Mouse (Mus musculus): ENCODE measurements around the gene Bmp10.

GRCm38 (mm10) chr6:87451771-87452170, 23.0 kb downstream of the Bmp10 start:
- TF ChIP-seq CTCF (IDR thresholded peaks at IDR 0.05; ENCODE audit: control insufficient read depth, insufficient read depth, insufficient read length) (no peak), MYOG (IDR thresholded peaks at IDR 0.05; ENCODE audit: control insufficient read depth, extremely low read depth, insufficient read length) (no peak), USF1 (IDR thresholded peaks at IDR 0.05; ENCODE audit: low read depth) (no peak), MAX (IDR thresholded peaks at IDR 0.05) (no peak), CEBPB (IDR thresholded peaks at IDR 0.05; ENCODE audit: low read depth) (no peak), MYOD1 (IDR thresholded peaks at IDR 0.05; ENCODE audit: control insufficient read depth, insufficient read length, low read depth) (no peak)

All from C2C12 (cell line).